Mouse (Mus musculus): ENCODE results near the gene Sptb.

Gene Sptb

DNA sequence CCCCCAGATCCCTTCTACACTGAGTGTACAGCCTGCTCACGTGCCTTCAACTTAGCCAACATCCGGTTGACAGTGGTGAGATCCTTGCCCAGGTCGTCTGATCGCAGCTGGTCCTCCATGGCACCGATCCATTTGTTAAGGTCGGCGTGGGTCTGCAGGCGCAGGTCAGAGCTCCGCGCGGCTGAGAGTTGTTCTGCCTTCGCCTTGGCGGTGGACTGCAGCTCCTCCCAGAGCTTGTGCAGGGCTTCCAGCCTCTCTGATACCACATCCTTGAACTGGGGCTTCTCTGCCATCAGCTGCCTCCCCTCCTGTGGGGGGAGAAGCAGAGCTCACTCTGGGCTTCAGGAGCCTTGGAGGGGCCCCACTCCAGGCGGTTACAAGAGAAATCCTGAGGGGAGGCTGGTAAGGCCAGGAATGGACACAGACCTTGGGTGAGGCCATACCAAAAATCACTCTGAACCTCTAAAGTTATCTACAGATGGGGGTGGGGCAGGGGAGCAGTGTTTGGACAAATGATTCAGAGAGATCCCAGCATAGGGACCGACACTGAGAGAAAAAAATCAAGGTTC is 101.3 kb downstream of the Sptb start:
- DNase-seq (ENCODE audit: low read depth in 1 of 2, low spot score in 2 of 2) = no peak

- no peak for DNase-seq (ENCODE audit: low read depth in 1 of 2, low spot score in 2 of 2)
Measured at GRCm38 (mm10) chr12:76608241-76608640, 102.1 kb downstream of the Sptb start.

- no peak for DNase-seq (ENCODE audit: low read depth in 1 of 2, low spot score in 2 of 2)
Measured at GRCm38 (mm10) chr12:76605837-76606236, 104.5 kb downstream of the Sptb start.

GRCm38 (mm10) chr12:76604546-76604945 is 105.8 kb downstream of the Sptb start:
- DNase-seq (ENCODE audit: low read depth in 1 of 2, low spot score in 2 of 2) = no peak

- no peak for DNase-seq (ENCODE audit: low read depth in 1 of 2, low spot score in 2 of 2)
Measured at GRCm38 (mm10) chr12:76603779-76604178, 106.6 kb downstream of the Sptb start.

- no peak for DNase-seq (ENCODE audit: low read depth in 1 of 2, low spot score in 2 of 2)
Measured at GRCm38 (mm10) chr12:76598196-76598928, 112.0 kb downstream of the Sptb start.

- DNase-seq (ENCODE audit: low read depth in 1 of 2, low spot score in 2 of 2) = no peak
Measured at GRCm38 (mm10) chr12:76597577-76598100, 112.7 kb downstream of the Sptb start.

DNA sequence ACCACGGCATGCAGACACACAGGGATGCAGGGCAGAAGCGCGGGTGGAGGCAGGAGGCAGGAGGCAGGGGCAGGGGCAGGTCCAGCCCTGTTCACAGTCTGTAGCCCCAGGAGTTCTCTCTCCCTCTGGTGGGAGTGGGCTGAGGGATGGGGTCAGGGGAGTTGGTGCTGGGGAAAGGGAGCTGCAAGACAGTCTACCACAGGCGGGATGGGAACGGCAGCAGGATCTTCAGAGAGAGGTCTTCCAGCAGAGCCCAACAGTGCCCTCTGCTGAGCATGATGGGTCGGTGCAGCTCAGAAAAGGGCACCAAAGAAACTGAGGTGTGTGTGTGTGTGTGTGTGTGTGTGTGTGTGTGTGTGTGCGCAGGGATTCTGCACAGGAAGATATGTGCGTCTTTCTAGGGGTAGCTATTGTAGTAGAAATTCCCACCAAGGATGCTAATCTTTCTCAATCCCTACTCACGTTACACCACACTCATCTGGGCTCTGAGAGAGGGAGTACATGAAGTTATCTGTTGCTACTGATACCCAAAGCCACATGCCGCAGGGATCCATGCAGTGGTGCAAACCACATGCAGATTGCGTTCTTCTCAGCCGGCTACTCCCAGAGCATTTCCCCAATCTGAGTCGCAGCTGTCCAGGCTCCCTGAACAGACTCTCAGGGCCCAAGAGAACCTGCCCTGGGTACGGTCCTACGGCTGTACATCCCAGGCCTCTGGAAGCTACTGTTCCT is 113.9 kb downstream of the Sptb start:
- peak in 1 of 2 experiments; percentile 50 for DNase-seq (ENCODE audit: low read depth in 1 of 2, low spot score in 2 of 2)

DNA sequence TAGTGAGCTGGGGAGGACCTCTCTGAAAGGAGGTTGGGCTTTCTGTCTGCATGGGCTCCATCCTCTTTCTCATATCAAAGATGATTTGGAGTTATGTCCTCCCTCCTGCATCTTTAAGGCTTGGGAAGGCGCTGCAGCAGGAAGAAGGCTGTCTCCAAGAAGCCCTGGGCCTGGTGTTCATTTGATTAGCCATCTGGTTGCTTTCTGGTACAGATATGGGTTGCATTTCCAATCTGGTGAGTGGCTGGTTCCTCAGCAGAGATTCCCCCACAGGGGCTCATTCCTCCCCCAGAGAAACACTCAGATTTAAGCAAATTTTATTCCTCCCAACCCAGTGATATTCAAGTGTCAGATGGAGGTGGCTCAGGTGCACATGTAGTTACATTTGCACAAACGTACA is 114.5 kb downstream of the Sptb start:
- no peak for DNase-seq (ENCODE audit: low read depth in 1 of 2, low spot score in 2 of 2)

GRCm38 (mm10) chr12:76594556-76594955 is 115.8 kb downstream of the Sptb start:
- DNase-seq (ENCODE audit: low read depth in 1 of 2, low spot score in 2 of 2) = no peak

DNA sequence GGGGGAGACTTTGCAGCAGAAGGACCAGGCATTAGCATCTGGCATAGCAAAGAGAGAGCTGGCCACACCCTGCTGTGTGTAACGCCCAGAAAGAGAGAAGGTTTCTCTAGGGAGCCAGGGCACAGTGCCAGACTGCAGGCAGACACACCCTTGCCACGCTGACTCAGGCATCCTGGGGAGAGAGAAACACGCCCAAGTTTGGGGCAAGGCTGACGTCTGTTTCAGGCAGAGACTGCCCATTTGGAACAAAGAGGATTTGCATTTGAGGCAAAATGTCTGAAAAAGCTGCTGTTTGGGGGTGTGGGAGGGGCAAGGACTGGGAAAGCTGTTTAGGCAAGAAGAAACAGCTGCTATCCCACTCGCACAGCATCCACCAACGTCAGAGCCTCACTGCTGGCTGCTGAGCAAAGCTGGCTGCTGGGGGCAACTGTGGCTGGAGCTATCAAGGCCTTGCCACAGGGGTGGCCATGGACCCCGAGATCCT is 116.5 kb downstream of the Sptb start:
- peak; percentile 80 to 92 for DNase-seq (ENCODE audit: low read depth in 1 of 2, low spot score in 2 of 2)

- DNase-seq (ENCODE audit: low read depth in 1 of 2, low spot score in 2 of 2) = no peak
Measured at GRCm38 (mm10) chr12:76593254-76593653, 117.1 kb downstream of the Sptb start.

DNA sequence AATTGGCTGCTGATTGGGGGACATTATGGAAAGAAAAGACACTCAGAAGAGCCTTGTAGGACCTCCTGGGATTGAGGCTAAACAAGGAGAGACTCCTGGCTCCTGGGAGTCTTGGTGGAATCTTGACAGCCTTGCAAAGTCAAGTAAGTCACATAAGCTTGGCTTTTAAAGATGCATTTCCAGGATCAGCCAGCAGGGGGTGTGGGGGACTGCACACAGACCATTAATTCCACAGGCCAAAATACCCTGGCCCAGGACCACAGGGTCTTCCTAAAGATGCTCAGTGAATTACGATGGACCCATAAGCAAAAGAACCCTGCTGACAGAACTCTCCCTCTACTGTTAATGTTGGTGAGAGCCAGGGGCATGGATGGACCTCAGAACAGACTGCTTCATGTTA is 118.1 kb downstream of the Sptb start:
- peak in 1 of 2 experiments; percentile 25 for DNase-seq (ENCODE audit: low read depth in 1 of 2, low spot score in 2 of 2)

DNA sequence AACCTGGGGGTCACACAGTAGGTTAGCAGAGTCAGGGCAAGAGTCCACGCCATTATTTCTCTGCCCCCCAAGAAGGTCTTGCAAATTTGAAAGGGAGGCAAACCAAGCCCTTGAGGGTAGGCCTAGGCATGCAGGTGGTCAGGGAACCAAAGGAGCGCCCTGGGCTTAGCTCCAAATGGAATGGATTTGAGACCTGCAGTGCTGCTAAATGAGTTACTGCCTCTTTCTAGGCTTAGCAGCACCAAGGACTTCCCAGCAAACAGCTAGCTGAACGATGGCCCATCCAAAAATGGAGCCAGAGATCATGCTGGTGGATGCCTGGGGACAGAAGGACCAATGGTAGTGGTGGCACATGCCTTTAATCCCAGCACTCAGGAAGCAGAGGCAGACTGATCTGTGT is 119.3 kb downstream of the Sptb start:
- no peak for DNase-seq (ENCODE audit: low read depth in 1 of 2, low spot score in 2 of 2)

DNA sequence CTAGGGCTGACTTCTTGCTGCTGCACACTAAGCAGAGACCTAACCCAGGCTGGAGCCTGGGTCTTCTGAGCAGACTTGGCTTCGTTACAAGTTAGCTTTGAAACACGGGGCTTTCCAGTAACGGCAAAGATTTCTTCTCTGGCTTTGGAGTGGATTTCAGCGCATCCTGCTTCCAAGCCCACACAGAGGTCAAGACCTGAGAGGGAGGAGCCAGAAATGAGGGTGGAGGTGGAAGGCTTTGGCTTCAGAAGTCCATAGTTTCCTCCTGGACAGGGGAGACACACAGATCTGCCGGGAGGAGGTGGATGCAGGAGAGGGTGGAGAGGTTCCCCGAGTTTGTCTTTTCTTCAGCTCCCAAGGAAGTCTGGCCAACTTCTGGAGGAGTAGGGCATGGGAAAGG is 120.8 kb downstream of the Sptb start:
- DNase-seq (ENCODE audit: low read depth in 1 of 2, low spot score in 2 of 2) = no peak

GRCm38 (mm10) chr12:76587357-76587756 is 123.0 kb downstream of the Sptb start:
- no peak for DNase-seq (ENCODE audit: low read depth in 1 of 2, low spot score in 2 of 2)

- DNase-seq (ENCODE audit: low read depth in 1 of 2, low spot score in 2 of 2) = no peak
Measured at GRCm38 (mm10) chr12:76585028-76585427, 125.3 kb downstream of the Sptb start.

- DNase-seq (ENCODE audit: low read depth in 1 of 2, low spot score in 2 of 2) = no peak
Measured at GRCm38 (mm10) chr12:76583454-76583853, 126.9 kb downstream of the Sptb start.

DNA sequence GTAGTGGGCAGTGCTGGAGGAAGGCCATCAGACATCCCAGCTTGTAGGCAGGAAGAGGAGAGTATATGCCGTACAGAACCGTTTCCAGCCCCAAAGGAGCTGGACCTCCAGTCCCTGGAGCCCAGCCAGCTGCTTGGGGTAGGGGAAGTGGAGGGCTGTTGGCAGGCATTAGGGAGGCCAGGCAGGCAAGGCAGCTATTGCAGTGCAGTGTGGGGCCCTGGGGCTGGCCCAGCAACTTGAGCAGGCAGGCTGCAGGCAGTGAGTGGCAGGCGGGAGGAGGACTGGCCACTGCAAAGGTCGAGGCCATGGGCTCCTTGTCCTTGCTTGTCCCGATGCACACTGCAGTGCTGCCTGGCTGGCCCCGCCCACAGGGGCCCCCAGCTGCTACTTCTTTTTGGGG is 127.5 kb downstream of the Sptb start:
- no peak for DNase-seq (ENCODE audit: low read depth in 1 of 2, low spot score in 2 of 2)

- DNase-seq (ENCODE audit: low read depth in 1 of 2, low spot score in 2 of 2) = no peak
Measured at GRCm38 (mm10) chr12:76582139-76582538, 128.2 kb downstream of the Sptb start.

- DNase-seq (ENCODE audit: low read depth in 1 of 2, low spot score in 2 of 2) = no peak
Measured at GRCm38 (mm10) chr12:76579806-76580205, 130.5 kb downstream of the Sptb start.

DNA sequence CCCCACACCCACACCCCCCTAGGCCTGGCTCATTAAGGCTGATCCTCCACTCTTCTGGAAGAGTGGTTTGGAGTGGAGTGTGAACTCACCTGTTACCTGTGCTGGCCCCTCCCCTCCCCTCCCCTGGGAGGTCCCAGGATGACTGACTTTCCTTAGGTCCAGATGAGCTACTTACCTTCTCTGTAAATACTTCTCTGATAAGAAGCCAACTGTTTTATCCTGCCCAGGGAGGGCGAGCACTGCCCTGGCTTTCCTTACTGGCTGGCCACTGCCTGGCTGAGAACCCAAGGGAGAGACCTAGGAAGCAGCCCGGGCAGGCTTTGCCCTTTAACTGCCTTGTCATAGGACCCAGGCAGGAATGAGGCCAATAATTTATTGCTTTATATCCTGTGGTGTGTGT is 131.9 kb downstream of the Sptb start:
- DNase-seq (ENCODE audit: low read depth in 1 of 2, low spot score in 2 of 2) = no peak

Data from monocyte, adult 2 months (primary cell).